Mouse (Mus musculus) gastrocnemius, postnatal 14 days (tissue): ENCODE results near the gene Snx32. TPM values are rescaled to one million over a fixed set of nuclear protein-coding genes. Genes with fewer than 3 reads are reported as not detected.

Experiments used
- DNase-seq: peaks from one replicate; pipeline ENCODE4 v3.0.0; 2021; ENCODE audit warnings: mixed read lengths
- intact Hi-C: fragments of 180-260 bp; cut with DNase I; formaldehyde crosslinking; loops from one replicate; pipeline ENCODE4 v1.15.1; 2025; ENCODE audit warnings: low total_unique reads
- total RNA-seq, 2 experiments: library from RNA; stranded (reverse); gene quantifications; 2 replicates each; pipeline ENCODE4 v1.2.3; 2021

Snx32 gene
- total RNA-seq, 2 experiments from 2014 or later: 5.7 to 6.5 TPM

- intact Hi-C loops: no loop called here
- no peak for DNase-seq
Measured at GRCm38 (mm10) chr19:5486771-5487170, 23.6 kb downstream of the Snx32 start.

GRCm38 (mm10) chr19:5486286-5486685 lies 24.1 kb downstream of the Snx32 start:
- DNase-seq: no peak
- intact Hi-C loops: no loop called here

GRCm38 (mm10) chr19:5485821-5486220 lies 24.5 kb downstream of the Snx32 start:
- no peak for DNase-seq
- intact Hi-C loops: no loop called here

- intact Hi-C loops: no loop called here
- DNase-seq: no peak
Measured at GRCm38 (mm10) chr19:5485371-5485770, 25.0 kb downstream of the Snx32 start.

GRCm38 (mm10) chr19:5484496-5484895 lies 25.8 kb downstream of the Snx32 start:
- intact Hi-C loops: no loop called here
- no peak for DNase-seq

- DNase-seq: no peak
- intact Hi-C loops: no loop called here
Measured at GRCm38 (mm10) chr19:5483386-5484359, 26.7 kb downstream of the Snx32 start.

GRCm38 (mm10) chr19:5481398-5481797 lies 28.9 kb downstream of the Snx32 start:
- DNase-seq: no peak

GRCm38 (mm10) chr19:5480016-5480415 lies 30.3 kb downstream of the Snx32 start:
- intact Hi-C loops: no loop called here
- no peak for DNase-seq

More at GRCm38 (mm10) chr19:5481398-5481797, 28.9 kb downstream of the Snx32 start:
- intact Hi-C loops: no loop called here

GRCm38 (mm10) chr19:5477668-5478300 lies 32.6 kb downstream of the Snx32 start:
- intact Hi-C loops: no loop called here
- DNase-seq: no peak

- intact Hi-C loops: no loop called here
- no peak for DNase-seq
Measured at GRCm38 (mm10) chr19:5477004-5477667, 33.2 kb downstream of the Snx32 start.

GRCm38 (mm10) chr19:5475069-5475714 lies 35.1 kb downstream of the Snx32 start:
- intact Hi-C loops: no loop called here
- DNase-seq: no peak

GRCm38 (mm10) chr19:5474281-5475068 lies 35.9 kb downstream of the Snx32 start:
- intact Hi-C loops: no loop called here
- DNase-seq: peak; percentile 75

GRCm38 (mm10) chr19:5473720-5474119 lies 36.6 kb downstream of the Snx32 start, which contains the start of gene Efemp2:
Gene Efemp2, plus strand, starts transcription at chr19:5473954.
- intact Hi-C loops: no loop called here
- peak; percentile 85 for DNase-seq

GRCm38 (mm10) chr19:5472857-5473256 lies 37.5 kb downstream of the Snx32 start:
- intact Hi-C loops: no loop called here

GRCm38 (mm10) chr19:5471846-5472245 lies 38.5 kb downstream of the Snx32 start:
- intact Hi-C loops: no loop called here

More at GRCm38 (mm10) chr19:5472857-5473256, 37.5 kb downstream of the Snx32 start:
- DNase-seq: no peak

GRCm38 (mm10) chr19:5468374-5468773 lies 42.0 kb downstream of the Snx32 start, which contains the start of gene Ctsw:
Gene Ctsw, minus strand, starts transcription at chr19:5468507.
- no peak for DNase-seq
- intact Hi-C loops: no loop called here

More at GRCm38 (mm10) chr19:5471846-5472245, 38.5 kb downstream of the Snx32 start:
- DNase-seq: no peak

- intact Hi-C loops: no loop called here
- DNase-seq: no peak
Measured at GRCm38 (mm10) chr19:5466916-5467500, 43.3 kb downstream of the Snx32 start.

GRCm38 (mm10) chr19:5465037-5465436 lies 45.3 kb downstream of the Snx32 start:
- no peak for DNase-seq
- intact Hi-C loops: no loop called here
